Comparison of ENCODE assay signal across 27 mouse cellular contexts in the genomic region with DNA sequence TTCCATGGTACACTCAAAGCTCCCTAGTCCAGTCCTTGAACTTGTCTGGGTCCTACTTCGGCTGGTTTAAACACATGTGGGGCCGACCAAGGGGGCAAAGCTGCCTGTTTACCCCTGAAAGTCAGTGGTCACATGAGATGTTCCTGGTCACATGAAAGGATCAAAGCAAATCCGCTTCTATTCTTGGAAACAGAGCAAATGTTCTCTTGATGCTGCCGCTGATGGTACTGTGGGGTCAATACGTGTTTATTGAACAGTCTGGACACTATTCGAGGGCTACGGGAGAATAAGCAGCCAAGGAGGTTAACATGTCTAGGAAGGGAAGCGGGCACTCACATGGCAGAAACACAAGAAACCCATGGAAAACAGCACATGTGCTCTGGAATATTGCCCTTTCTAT. TPM values are rescaled to one million over a fixed set of nuclear protein-coding genes. Genes with fewer than 3 reads are reported as not detected.
"Had no signal": no experiment of that assay in that cellular context is flagged by ENCODE, and none has a peak within 500 bp of the region (broad histone marks: within the 10 kb centered on the region; RNA-seq: fewer than 3 reads in every experiment).

No protein-coding gene starts in this region.

- H3K4me3 ChIP-seq: liver, embryonic 15.5 days; midbrain, embryonic 10.5 days; midbrain, embryonic 13.5 days; myocyte; neural tube, embryonic 13.5 days; neural tube, embryonic 15.5 days had no signal

- H3K9ac ChIP-seq: liver, embryonic 15.5 days; lung, embryonic 14.5 days; midbrain, embryonic 13.5 days; neural tube, embryonic 13.5 days; neural tube, embryonic 15.5 days had no signal

- H3K4me2 ChIP-seq: liver, embryonic 15.5 days; lung, embryonic 14.5 days; midbrain, embryonic 13.5 days; neural tube, embryonic 13.5 days; neural tube, embryonic 15.5 days had no signal

- H3K27me3 ChIP-seq: liver, embryonic 15.5 days; neural tube, embryonic 15.5 days had no signal

- H3K9me3 ChIP-seq: liver, embryonic 15.5 days; midbrain, embryonic 10.5 days; midbrain, embryonic 13.5 days; neural tube, embryonic 13.5 days; neural tube, embryonic 15.5 days had no signal

- DNase-seq: lung, adult 18-20 months; lung, embryonic 14.5 days; lung, postnatal 10 days; lung, postnatal 4 days; retina, postnatal 1 day; right cerebral cortex, adult 18-20 months; right cerebral cortex, postnatal 25 days; right cerebral cortex, postnatal 4 days; spleen, adult 18-20 months; thymus, adult 18-20 months; thymus, postnatal 14 days; thymus, postnatal 36 days had no signal

- ATAC-seq: midbrain, embryonic 13.5 days; midbrain, embryonic 16.5 days had no signal

- H3K36me3 ChIP-seq: liver, embryonic 15.5 days; midbrain, embryonic 10.5 days; midbrain, embryonic 13.5 days; neural tube, embryonic 13.5 days; neural tube, embryonic 15.5 days had no signal

- H3K27ac ChIP-seq: liver, embryonic 15.5 days; midbrain, embryonic 10.5 days; midbrain, embryonic 13.5 days; neural tube, embryonic 13.5 days; neural tube, embryonic 15.5 days had no signal

RNA-seq across cellular contexts. Expression of gene Teddm2, which starts 2.8 kb away (rescaled TPM):
- total RNA-seq: megakaryocyte-erythroid progenitor cell, adult 5-6 weeks had no signal

RNA-seq across cellular contexts. Expression of gene Teddm1a, which starts 5.7 kb away (rescaled TPM):
- total RNA-seq: megakaryocyte, adult 5-6 weeks; megakaryocyte-erythroid progenitor cell, adult 5-6 weeks had no signal
- polyA plus RNA-seq: liver, embryonic 15.5 days; lung, embryonic 14.5 days; lung, embryonic 16.5 days; midbrain, embryonic 10.5 days; midbrain, embryonic 13.5 days; midbrain, embryonic 16.5 days; myocyte; neural tube, embryonic 11.5 days; neural tube, embryonic 13.5 days; neural tube, embryonic 15.5 days; small intestine, adult 2 months; stomach, embryonic 14.5 days; stomach, embryonic 16.5 days; thymus, postnatal 0 days had no signal

RNA-seq across cellular contexts. Expression of gene Teddm1b, which starts 23.1 kb away (rescaled TPM):
- total RNA-seq: megakaryocyte-erythroid progenitor cell, adult 5-6 weeks had no signal
- polyA plus RNA-seq: small intestine, adult 2 months had no signal

RNA-seq across cellular contexts. Expression of gene Rgsl1, which starts 53.3 kb away (rescaled TPM):
- total RNA-seq: megakaryocyte, adult 5-6 weeks; megakaryocyte-erythroid progenitor cell, adult 5-6 weeks had no signal
- polyA plus RNA-seq: liver, embryonic 15.5 days; lung, embryonic 14.5 days; lung, embryonic 16.5 days; midbrain, embryonic 10.5 days; myocyte; neural tube, embryonic 11.5 days; small intestine, adult 2 months had no signal
